Mouse (Mus musculus) left cerebral cortex, adult 11 months (tissue): ENCODE measurements around the gene Srm.

Experiments
- DNase-seq: peaks from one replicate; pipeline ENCODE4 v3.0.0; 2022; ENCODE audit warnings: low spot score

The Srm gene

GRCm38 (mm10) chr4:148633395-148634061 is 42.2 kb downstream of the Srm start:
- no peak for DNase-seq

DNA sequence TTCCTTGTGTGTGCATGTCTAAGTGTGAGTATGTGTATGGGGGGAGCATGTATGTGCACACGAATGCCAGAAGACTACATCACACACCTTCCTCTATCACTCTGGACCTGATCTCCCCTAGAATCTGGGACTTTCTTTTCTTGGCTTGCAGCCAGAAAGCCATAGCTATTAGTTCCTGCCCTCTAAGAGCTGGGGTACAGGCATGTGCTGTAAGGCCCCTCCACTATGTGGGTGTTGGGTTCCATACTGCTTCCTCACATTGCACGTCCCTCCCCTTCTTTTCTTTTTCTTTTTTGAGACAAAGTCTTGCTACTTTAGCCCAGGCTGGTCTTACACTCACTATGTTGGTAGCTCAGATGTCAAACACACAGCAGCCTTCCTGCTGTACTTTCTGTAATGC is 44.0 kb downstream of the Srm start:
- DNase-seq: no peak

- DNase-seq: no peak
Observed at GRCm38 (mm10) chr4:148638302-148638701, 47.0 kb downstream of the Srm start.

DNA sequence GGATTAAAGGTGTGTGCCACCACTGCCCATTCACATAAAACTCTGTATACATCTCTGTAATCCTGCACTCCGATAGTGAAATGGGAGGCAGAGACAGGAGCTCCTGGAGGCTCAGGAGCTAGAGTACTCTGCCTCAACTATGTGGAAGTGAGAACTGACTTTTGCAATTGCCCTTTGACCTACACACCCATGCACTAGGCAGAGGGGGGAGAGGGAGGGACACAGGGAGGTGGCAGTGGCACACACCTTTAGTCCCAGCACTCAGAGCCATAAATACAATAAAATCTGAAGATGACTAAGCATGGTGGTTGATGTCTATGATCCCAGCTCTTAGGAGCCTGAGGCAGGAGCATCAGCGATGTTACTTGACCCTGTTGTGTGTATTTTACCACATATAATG is 48.2 kb downstream of the Srm start:
- no peak for DNase-seq

GRCm38 (mm10) chr4:148641121-148641520 is 49.8 kb downstream of the Srm start:
- no peak for DNase-seq

GRCm38 (mm10) chr4:148643291-148644156 is 52.2 kb downstream of the Srm start, which contains the start of gene Gm572:
Gene Gm572 (plus strand): TSS chr4:148643317.
- DNase-seq: no peak

DNA sequence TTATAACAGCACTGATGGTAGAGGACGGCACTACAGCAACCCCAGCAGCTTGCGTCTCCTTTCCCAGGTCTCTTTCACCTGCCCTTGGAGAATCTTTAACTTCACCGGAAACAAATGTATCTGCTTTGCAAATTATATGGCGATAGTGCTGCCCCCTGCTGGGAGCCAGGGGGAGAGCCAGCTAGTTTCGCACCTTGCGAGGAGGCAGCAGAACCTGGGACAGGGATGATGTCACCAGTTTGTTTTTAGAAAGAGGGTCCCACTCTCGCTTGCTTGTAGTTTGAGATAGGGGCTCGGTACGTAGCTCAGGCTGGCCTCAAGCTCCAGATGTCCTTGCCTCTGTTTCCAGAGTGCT is 52.8 kb downstream of the Srm start:
- no peak for DNase-seq
